Mouse (Mus musculus): ENCODE measurements at regions not wholly inside any gene's neighbourhood (a gene's known extent, or its start where the extent isn't known, plus 50 kb on each side); places are given as distances from the start of the nearest gene placed in this dataset.
"Not testable (repeated sequence)": the region's sequence is repeated elsewhere in the genome, so short reads cannot be mapped to it uniquely, and the experiment has no call there.

DNA sequence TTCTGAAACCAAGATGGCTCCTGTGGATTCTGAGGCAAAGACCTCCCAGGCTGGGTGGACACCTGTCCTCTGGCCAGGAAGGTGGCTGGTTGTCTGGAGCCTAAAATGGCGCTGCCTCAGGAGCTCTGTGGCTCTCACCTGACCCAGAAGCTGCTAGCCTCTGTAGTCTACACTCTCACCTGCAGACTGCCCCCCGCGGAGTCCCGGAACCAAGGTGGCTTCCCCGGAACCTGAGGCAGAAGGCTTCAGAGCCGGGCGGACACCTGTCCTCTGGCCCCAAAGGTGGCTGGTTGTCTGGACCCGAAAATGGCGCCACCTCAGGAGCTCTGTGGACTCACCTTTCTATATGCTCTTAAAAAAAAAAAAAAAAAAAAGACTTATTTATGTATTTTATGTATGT, 481.2 kb upstream of the Brinp1 start:
- CTCF ChIA-PET, result no interaction called here

DNA sequence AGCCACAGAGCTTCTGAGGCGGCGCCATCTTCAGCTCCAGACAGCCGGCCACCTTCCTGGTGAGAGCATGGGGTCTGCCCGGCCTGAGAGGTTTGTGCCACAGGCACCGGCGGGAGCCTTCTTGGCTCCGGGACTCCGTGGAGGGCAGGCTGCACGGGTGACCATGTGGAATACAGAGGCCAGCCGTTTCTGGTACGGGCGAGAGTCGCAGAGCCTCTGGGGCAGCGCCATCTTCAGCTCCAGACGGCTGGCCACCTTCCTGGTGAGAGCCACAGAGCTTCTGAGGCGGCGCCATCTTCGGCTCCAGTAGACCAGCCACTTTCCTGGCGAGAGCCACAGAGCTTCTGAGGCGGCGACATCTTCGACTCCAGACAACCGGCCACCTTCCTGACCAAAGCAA, 456.2 kb upstream of the Brinp1 start:
- CTCF ChIA-PET, result not testable (repeated sequence)

DNA sequence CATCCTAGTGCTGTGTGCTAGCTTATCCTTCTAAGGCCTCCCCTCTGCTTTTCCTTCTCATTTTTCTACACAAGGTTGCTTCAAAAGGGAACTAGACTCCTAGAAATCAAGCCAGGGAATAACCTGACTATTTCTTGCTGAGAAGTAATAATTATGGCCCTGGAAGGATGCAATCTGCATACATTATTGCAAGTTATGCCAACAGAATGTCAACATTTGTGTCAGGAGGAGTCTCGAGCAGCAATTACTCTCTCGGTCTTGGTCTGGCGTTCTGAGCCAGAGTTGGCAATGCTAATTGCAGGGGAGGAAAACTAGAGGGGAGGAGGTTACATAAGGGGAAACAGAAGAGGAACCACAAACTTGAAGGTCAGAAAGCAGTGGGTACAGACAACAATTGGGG, 441.3 kb upstream of the Brinp1 start:
- CTCF ChIA-PET, result no interaction called here

DNA sequence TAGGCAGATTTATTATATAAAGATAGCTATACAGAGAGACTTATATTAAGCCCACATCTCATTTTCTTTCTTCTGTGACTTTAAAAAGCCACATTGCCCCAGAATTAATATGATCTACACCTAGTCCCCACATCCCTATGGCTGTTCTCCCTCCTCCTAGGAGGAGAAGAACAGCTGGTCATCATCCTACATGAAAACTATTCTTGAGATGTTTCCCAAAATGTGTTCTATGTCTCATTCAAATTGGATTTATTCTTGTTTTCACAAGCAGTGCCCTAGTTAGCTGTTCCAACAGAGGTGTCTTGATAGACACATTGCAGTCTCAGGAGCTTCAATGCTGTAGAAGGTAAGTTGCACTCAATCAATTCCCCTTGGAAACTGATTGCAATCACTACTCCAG, 429.1 kb upstream of the Brinp1 start:
- CTCF ChIA-PET, result no interaction called here

DNA sequence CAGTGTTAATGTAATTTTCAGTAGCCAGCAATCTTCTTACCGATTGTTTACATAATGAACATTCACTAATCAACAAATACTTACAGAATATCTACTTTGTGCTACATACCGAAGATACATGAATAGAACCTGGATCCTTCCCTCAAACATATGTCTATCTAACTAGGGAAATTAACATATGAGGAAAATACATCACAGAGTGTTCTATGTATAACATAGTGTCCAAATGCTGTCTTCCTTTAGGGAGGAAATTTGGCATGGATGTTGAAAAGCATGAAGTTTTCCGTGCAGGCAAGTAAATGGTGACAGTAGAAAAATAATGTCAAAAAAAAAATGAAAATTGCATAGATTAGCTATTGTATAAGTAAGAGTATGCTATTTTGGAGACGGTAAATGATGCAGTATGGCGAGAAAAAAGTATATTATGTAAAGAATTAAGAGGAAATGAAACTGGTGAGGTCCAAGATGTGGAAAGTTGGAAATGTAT, 392.8 kb upstream of the Brinp1 start:
- CTCF ChIA-PET, result no interaction called here

DNA sequence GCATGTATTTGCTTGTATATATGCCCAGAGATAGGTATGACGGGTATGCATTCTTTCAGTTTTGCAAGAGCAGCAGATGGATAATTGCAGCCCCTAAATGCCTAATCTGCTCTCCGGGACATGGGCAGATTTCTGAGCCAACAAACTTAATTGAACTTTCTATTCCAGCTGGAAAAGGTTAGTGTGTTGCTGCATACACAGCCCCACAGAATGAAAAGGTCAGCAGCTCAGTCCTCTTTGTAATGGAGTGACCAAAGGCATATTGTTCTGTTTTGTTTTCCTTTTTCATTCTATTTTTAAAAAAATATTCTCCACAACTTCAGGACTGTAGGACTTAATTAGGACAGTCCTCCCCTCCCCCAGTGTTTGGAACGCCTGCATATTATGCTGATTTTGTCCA, 373.4 kb upstream of the Brinp1 start:
- CTCF ChIA-PET, result no interaction called here

All from spleen, embryonic (tissue).